Mouse (Mus musculus): Measurements from ENCODE around the gene Cd99l2. TPM values are rescaled to one million over a fixed set of nuclear protein-coding genes. Genes with fewer than 3 reads are reported as not detected.
A peak's percentile ranks its signal among the peaks of the same experiment; 100 is the strongest.

Cd99l2 gene
- 27.5 and 30.6 TPM in 2 replicates for polyA plus RNA-seq (2012; rRNA removed)
- polyA plus RNA-seq (2014; fragmentation: Nextera tagmentation; extraction: Ambion mirVana), result 28.2 and 28.8 TPM in 2 replicates

GRCm38 (mm10) chrX:71492634-71493278 is at the start of gene Cd99l2:
TSS of gene Cd99l2 (minus strand) at chrX:71492849.
- ATAC-seq (ENCODE audit: low FRiP score, low read depth), result peak; percentile 98
- no peaks in the 10 kb centered on the region for H3K27me3 ChIP-seq (ENCODE audit: control insufficient read depth, insufficient read depth, low read length)
- H3K9me3 ChIP-seq (ENCODE audit: control insufficient read depth, low read length), result no peaks in the 10 kb centered on the region
- peak within 1 kb of the TSS; percentile 64 for H3K4me2 ChIP-seq (replicated peaks; ENCODE audit: low read depth, low read length, severe bottlenecking)
- no peaks in the 10 kb centered on the region for H3K36me3 ChIP-seq (ENCODE audit: control insufficient read depth, insufficient read depth, low read length)
- peak within 1 kb of the TSS; percentile 50 for H3K4me3 ChIP-seq (replicated peaks; ENCODE audit: low read length)
- H3K4me1 ChIP-seq (ENCODE audit: control insufficient read depth, insufficient read depth, low read length), result peaks cover 3% of the 10 kb centered on the region; the same call in 1 of the 2 replicates
- H3K9ac ChIP-seq (ENCODE audit: low read depth, low read length, severe bottlenecking), result peak within 1 kb of the TSS; percentile 70
- 27% methylated on average over 14 of the region's 23 CpGs for WGBS
- no peak for TF ChIP-seq POLR2A (IDR thresholded peaks at IDR 0.05; ENCODE audit: borderline replicate concordance, extremely low read depth, insufficient read depth, insufficient read length)
- peak within 1 kb of the TSS; percentile 89 for H3K27ac ChIP-seq (replicated peaks; ENCODE audit: low read depth, low read length)
- peak; percentile 89 for DNase-seq (ENCODE audit: low spot score)

GRCm38 (mm10) chrX:71540821-71541510 is 48.3 kb upstream of the Cd99l2 start:
- H3K4me1 ChIP-seq (ENCODE audit: control insufficient read depth, insufficient read depth, low read length), result no peaks in the 10 kb centered on the region
- H3K27me3 ChIP-seq (ENCODE audit: control insufficient read depth, insufficient read depth, low read length), result no peaks in the 10 kb centered on the region
- DNase-seq (ENCODE audit: low spot score) (no peak), ATAC-seq (ENCODE audit: low FRiP score, low read depth) (no peak)
- H3K9ac ChIP-seq (ENCODE audit: low read depth, low read length, severe bottlenecking), result no peak overlapping the region
- H3K9me3 ChIP-seq (ENCODE audit: control insufficient read depth, low read length), result no peaks in the 10 kb centered on the region
- no peak overlapping the region for H3K4me2 ChIP-seq (replicated peaks; ENCODE audit: low read depth, low read length, severe bottlenecking)
- no peak overlapping the region for H3K4me3 ChIP-seq (replicated peaks; ENCODE audit: low read length)
- H3K36me3 ChIP-seq (ENCODE audit: control insufficient read depth, insufficient read depth, low read length), result no peaks in the 10 kb centered on the region
- no peak overlapping the region for H3K27ac ChIP-seq (replicated peaks; ENCODE audit: low read depth, low read length)
- no peak for TF ChIP-seq POLR2A (IDR thresholded peaks at IDR 0.05; ENCODE audit: borderline replicate concordance, extremely low read depth, insufficient read depth, insufficient read length)
- 76% methylated on average over 7 of the region's 7 CpGs for WGBS

DNA sequence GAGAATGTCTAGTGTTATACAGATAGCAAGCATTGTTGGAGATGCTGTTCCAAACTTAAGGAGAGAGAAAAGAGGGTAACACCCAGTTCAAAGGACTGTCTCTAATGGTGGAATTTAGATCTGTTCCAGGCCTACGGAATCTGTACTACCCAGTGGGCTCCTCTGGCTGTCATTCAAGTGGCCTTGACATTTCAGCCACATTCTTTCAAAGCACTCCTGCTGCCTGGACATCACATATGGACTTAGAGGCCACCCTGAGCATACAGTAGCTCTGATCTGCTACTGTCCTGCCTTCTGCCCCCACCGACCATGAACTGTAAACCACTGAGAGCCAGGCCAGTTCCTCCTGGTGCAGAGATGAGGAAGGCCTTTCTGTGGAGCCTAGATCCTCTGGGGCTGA is 45.1 kb upstream of the Cd99l2 start:
- WGBS, result 51% methylated on average over 2 of the region's 2 CpGs
- Histone ChIP-seq H3K9me3 (ENCODE audit: control insufficient read depth, low read length) (no peaks in the 10 kb centered on the region), H3K4me3 (replicated peaks; ENCODE audit: low read length) (no peak overlapping the region), H3K36me3 (ENCODE audit: control insufficient read depth, insufficient read depth, low read length) (no peaks in the 10 kb centered on the region), H3K4me2 (replicated peaks; ENCODE audit: low read depth, low read length, severe bottlenecking) (no peak overlapping the region), H3K9ac (ENCODE audit: low read depth, low read length, severe bottlenecking) (no peak overlapping the region), H3K27me3 (ENCODE audit: control insufficient read depth, insufficient read depth, low read length) (no peaks in the 10 kb centered on the region), H3K4me1 (ENCODE audit: control insufficient read depth, insufficient read depth, low read length) (no peaks in the 10 kb centered on the region), H3K27ac (replicated peaks; ENCODE audit: low read depth, low read length) (no peak overlapping the region)
- DNase-seq (ENCODE audit: low spot score), result no peak
- ATAC-seq (ENCODE audit: low FRiP score, low read depth), result no peak
- TF ChIP-seq POLR2A (IDR thresholded peaks at IDR 0.05; ENCODE audit: borderline replicate concordance, extremely low read depth, insufficient read depth, insufficient read length), result no peak

DNA sequence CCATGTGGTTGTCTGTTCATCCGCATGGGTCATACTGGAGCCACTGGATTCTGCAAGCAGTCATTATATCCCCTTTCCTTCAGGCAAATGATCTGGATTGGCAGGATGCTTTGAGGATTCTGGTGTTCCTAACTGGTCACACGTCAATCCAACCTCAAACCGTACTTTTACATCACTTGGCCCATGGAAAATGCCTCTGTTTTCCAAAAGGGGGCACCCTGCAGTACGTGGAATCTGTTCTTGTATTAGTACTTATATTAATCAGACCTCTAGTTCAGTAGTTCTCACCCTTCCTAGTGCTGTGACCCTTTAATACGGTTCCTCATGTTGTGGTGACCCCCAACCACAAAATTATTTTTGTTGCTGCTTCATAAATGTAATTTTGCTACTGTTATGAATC is 41.5 kb upstream of the Cd99l2 start:
- H3K27ac ChIP-seq (replicated peaks; ENCODE audit: low read depth, low read length), result no peak overlapping the region
- no peaks in the 10 kb centered on the region for H3K4me1 ChIP-seq (ENCODE audit: control insufficient read depth, insufficient read depth, low read length)
- H3K4me2 ChIP-seq (replicated peaks; ENCODE audit: low read depth, low read length, severe bottlenecking), result no peak overlapping the region
- no peak overlapping the region for H3K4me3 ChIP-seq (replicated peaks; ENCODE audit: low read length)
- no peak for TF ChIP-seq POLR2A (IDR thresholded peaks at IDR 0.05; ENCODE audit: borderline replicate concordance, extremely low read depth, insufficient read depth, insufficient read length)
- H3K27me3 ChIP-seq (ENCODE audit: control insufficient read depth, insufficient read depth, low read length), result no peaks in the 10 kb centered on the region
- no peak overlapping the region for H3K9ac ChIP-seq (ENCODE audit: low read depth, low read length, severe bottlenecking)
- 79% methylated on average over 5 of the region's 5 CpGs for WGBS
- no peaks in the 10 kb centered on the region for H3K9me3 ChIP-seq (ENCODE audit: control insufficient read depth, low read length)
- ATAC-seq (ENCODE audit: low FRiP score, low read depth) (no peak), DNase-seq (ENCODE audit: low spot score) (no peak)
- H3K36me3 ChIP-seq (ENCODE audit: control insufficient read depth, insufficient read depth, low read length), result no peaks in the 10 kb centered on the region

DNA sequence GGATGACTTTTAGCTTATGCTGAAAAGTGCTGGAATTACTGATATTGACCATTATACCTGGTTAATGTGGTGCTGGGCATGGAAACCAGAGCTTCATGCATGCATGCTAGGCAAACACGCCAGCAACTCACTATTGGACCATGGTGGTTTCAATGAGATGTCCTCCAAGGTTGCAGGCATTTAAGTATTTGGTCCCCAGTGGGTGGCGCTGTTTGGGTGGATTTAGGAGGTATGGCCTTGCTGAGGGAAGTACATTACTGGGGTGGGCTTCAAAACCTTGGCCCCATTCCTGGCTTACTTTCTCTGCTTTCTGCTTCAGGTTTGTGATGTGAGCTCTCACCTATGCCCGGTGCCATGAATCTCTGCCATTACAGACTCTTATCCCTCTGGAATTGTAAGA is 40.0 kb upstream of the Cd99l2 start:
- H3K4me3 ChIP-seq (replicated peaks; ENCODE audit: low read length), result no peak overlapping the region
- no peaks in the 10 kb centered on the region for H3K9me3 ChIP-seq (ENCODE audit: control insufficient read depth, low read length)
- H3K4me1 ChIP-seq (ENCODE audit: control insufficient read depth, insufficient read depth, low read length), result no peaks in the 10 kb centered on the region; the same call in 1 of the 2 replicates
- H3K9ac ChIP-seq (ENCODE audit: low read depth, low read length, severe bottlenecking), result no peak overlapping the region
- TF ChIP-seq POLR2A (IDR thresholded peaks at IDR 0.05; ENCODE audit: borderline replicate concordance, extremely low read depth, insufficient read depth, insufficient read length), result no peak
- ATAC-seq (ENCODE audit: low FRiP score, low read depth), result no peak
- H3K27me3 ChIP-seq (ENCODE audit: control insufficient read depth, insufficient read depth, low read length), result no peaks in the 10 kb centered on the region
- DNase-seq (ENCODE audit: low spot score), result no peak
- H3K4me2 ChIP-seq (replicated peaks; ENCODE audit: low read depth, low read length, severe bottlenecking), result no peak overlapping the region
- WGBS, result 71% methylated on average over 3 of the region's 3 CpGs
- H3K36me3 ChIP-seq (ENCODE audit: control insufficient read depth, insufficient read depth, low read length), result no peaks in the 10 kb centered on the region
- no peak overlapping the region for H3K27ac ChIP-seq (replicated peaks; ENCODE audit: low read depth, low read length)
